Mouse (Mus musculus) cerebellum, adult 2 months (tissue): ENCODE measurements around the gene 2300009A05Rik. TPM values are rescaled to one million over a fixed set of nuclear protein-coding genes. Genes with fewer than 3 reads are reported as not detected.

ENCODE experiments used
- DNase-seq, 2 experiments: peaks; one replicate each; pipeline ENCODE4 v3.0.0; 2021
- H3K27ac ChIP-seq: fragments of 200-500 bp; 2 replicates; pipeline ENCODE4 v1.5.1; 2012; ENCODE audit warnings: low read length, control low read depth, inconsistent platforms; ENCODE audit not compliant: insufficient read depth
- H3K27me3 ChIP-seq: fragments of 200-500 bp; 2 replicates; pipeline ENCODE4 v1.6.1; 2012; ENCODE audit warnings: inconsistent platforms, mild to moderate bottlenecking, low read length, moderate library complexity; ENCODE audit not compliant: control insufficient read depth, insufficient read depth
- H3K4me1 ChIP-seq: fragments of 200-500 bp; 2 replicates; pipeline ENCODE4 v1.6.1; 2011; ENCODE audit warnings: low read length; ENCODE audit not compliant: control insufficient read depth, insufficient read depth
- H3K4me3 ChIP-seq: fragments of 200-500 bp; replicated peaks from 2 replicates; pipeline ENCODE3; 2011; ENCODE audit warnings: mild to moderate bottlenecking, low read depth, low read length, control low read depth; ENCODE audit not compliant: insufficient read depth
- CTCF ChIP-seq: fragments of 200-500 bp; IDR thresholded peaks from 2 replicates; pipeline ENCODE4 v1.5.1; 2011; ENCODE audit warnings: low read depth, mild to moderate bottlenecking, control low read depth, low read length, moderate library complexity, borderline replicate concordance; ENCODE audit not compliant: insufficient read depth
- POLR2A ChIP-seq: fragments of 200-500 bp; IDR thresholded peaks from 2 replicates; pipeline ENCODE4 v1.6.1; 2011; ENCODE audit warnings: low read length, control low read depth, borderline replicate concordance; ENCODE audit not compliant: insufficient read depth
- WGBS: fragments of 180-500 bp; shearing (Covaris S2); methylation state at CpG from one replicate; pipeline ENCODE4 v1.1.7; 2018; 5-methylcytosine and 5-hydroxymethylcytosine counted together
- polyA plus RNA-seq: library from polyadenylated mRNA; depleted of rRNA; stranded (reverse); fragments of >200 nt; gene quantifications from 2 replicates; pipeline ENCODE4 v1.2.3, GENCODE M21; 2012; rRNA removed

Gene 2300009A05Rik
- polyA plus RNA-seq: 49.0 and 57.7 TPM in 2 replicates

GRCm38 (mm10) chr9:63398611-63399462 is at the start of gene 2300009A05Rik:
Gene 2300009A05Rik (minus strand): TSS chr9:63399246.
- Histone ChIP-seq H3K27ac (peak within 1 kb of the TSS; percentile 70), H3K27me3 (no peaks in the 10 kb centered on the region), H3K4me1 (peaks cover 3% of the 10 kb centered on the region; the same call in 1 of the 2 replicates), H3K4me3 (peak within 1 kb of the TSS; percentile 54)
- peak; percentile 95 to 98 for DNase-seq
- TF ChIP-seq POLR2A: peak; percentile 92
- no peak for TF ChIP-seq CTCF
- 1% methylated on average over 74 of the region's 74 CpGs for WGBS

- Histone ChIP-seq H3K4me1 (no peaks in the 10 kb centered on the region), H3K27ac (no peak overlapping the region), H3K4me3 (no peak overlapping the region), H3K27me3 (no peaks in the 10 kb centered on the region)
- WGBS: 65% methylated on average over 6 of the region's 6 CpGs
- no peak for TF ChIP-seq POLR2A
- no peak for DNase-seq
Measured at GRCm38 (mm10) chr9:63443695-63444094, 44.6 kb upstream of the 2300009A05Rik start.

- H3K27ac ChIP-seq: no peak overlapping the region
- TF ChIP-seq POLR2A (no peak), CTCF (no peak)
- WGBS: 77% methylated on average over 1 of the region's 1 CpGs
- no peaks in the 10 kb centered on the region for H3K27me3 ChIP-seq
- no peak for DNase-seq
- H3K4me1 ChIP-seq: no peaks in the 10 kb centered on the region
- H3K4me3 ChIP-seq: no peak overlapping the region
Measured at GRCm38 (mm10) chr9:63430652-63431051, 31.6 kb upstream of the 2300009A05Rik start.

GRCm38 (mm10) chr9:63421096-63421736 is 22.2 kb upstream of the 2300009A05Rik start:
- DNase-seq: peak in 1 of 2 experiments; percentile 20
- 69% methylated on average over 9 of the region's 9 CpGs for WGBS
- Histone ChIP-seq H3K4me1 (no peaks in the 10 kb centered on the region; the same call in 1 of the 2 replicates), H3K4me3 (no peak overlapping the region), H3K27ac (no peak overlapping the region), H3K27me3 (no peaks in the 10 kb centered on the region)
- TF ChIP-seq CTCF (no peak), POLR2A (no peak)

GRCm38 (mm10) chr9:63420396-63420795 is 21.4 kb upstream of the 2300009A05Rik start:
- H3K27me3 ChIP-seq: no peaks in the 10 kb centered on the region
- WGBS: 10% methylated on average over 6 of the region's 6 CpGs
- DNase-seq: peak; percentile 19 to 62
- no peak overlapping the region for H3K27ac ChIP-seq
- H3K4me3 ChIP-seq: no peak overlapping the region
- TF ChIP-seq POLR2A (no peak), CTCF (no peak)
- no peaks in the 10 kb centered on the region; the same call in 1 of the 2 replicates for H3K4me1 ChIP-seq

- Histone ChIP-seq H3K4me3 (no peak overlapping the region), H3K27ac (no peak overlapping the region), H3K4me1 (peaks cover 3% of the 10 kb centered on the region; the same call in 1 of the 2 replicates), H3K27me3 (no peaks in the 10 kb centered on the region)
- DNase-seq: no peak
- TF ChIP-seq CTCF (no peak), POLR2A (no peak)
- 90% methylated on average over 1 of the region's 1 CpGs for WGBS
Measured at GRCm38 (mm10) chr9:63400176-63400575, 1.1 kb upstream of the 2300009A05Rik start.

GRCm38 (mm10) chr9:63399463-63399815 is 393 bp upstream of the 2300009A05Rik start:
- Histone ChIP-seq H3K4me1 (peaks cover 3% of the 10 kb centered on the region; the same call in 1 of the 2 replicates), H3K27me3 (no peaks in the 10 kb centered on the region), H3K4me3 (peak overlapping the region; percentile 54), H3K27ac (peak overlapping the region; percentile 19)
- TF ChIP-seq CTCF: no peak
- TF ChIP-seq POLR2A: no peak
- DNase-seq: no peak
- 3% methylated on average over 8 of the region's 8 CpGs for WGBS

GRCm38 (mm10) chr9:63395612-63396011 is 3.4 kb downstream of the 2300009A05Rik start:
- 40% methylated on average over 7 of the region's 7 CpGs for WGBS
- no peak overlapping the region for H3K4me3 ChIP-seq
- peak; percentile 18 to 34 for DNase-seq
- H3K27ac ChIP-seq: no peak overlapping the region
- peaks cover 3% of the 10 kb centered on the region; the same call in 1 of the 2 replicates for H3K4me1 ChIP-seq
- TF ChIP-seq POLR2A (no peak), CTCF (no peak)
- H3K27me3 ChIP-seq: no peaks in the 10 kb centered on the region
